Mouse (Mus musculus) liver, adult 2 months (tissue): Measurements from ENCODE around the gene Zbtb32.

Experiments
- CTCF ChIP-seq: fragments of 200-500 bp; IDR thresholded peaks from 2 replicates; pipeline ENCODE4 v1.5.1; 2011; ENCODE audit warnings: low read depth, low read length, control low read depth
- POLR2A ChIP-seq: fragments of 200-500 bp; IDR thresholded peaks from 2 replicates; pipeline ENCODE4 v1.6.1; 2011; ENCODE audit warnings: low read length, control low read depth; ENCODE audit not compliant: insufficient read depth; ENCODE audit errors: extremely low read depth

- TF ChIP-seq CTCF = no peak
- TF ChIP-seq POLR2A = no peak
Measured at GRCm38 (mm10) chr7:30599933-30600353, 1.2 kb upstream of the Zbtb32 start.
